Mouse (Mus musculus) bone marrow macrophage, adult 2 months (primary cell): ENCODE data around the gene 9130019O22Rik. TPM values are rescaled to one million over a fixed set of nuclear protein-coding genes. Genes with fewer than 3 reads are reported as not detected.
"Not testable (repeated sequence)": the region's sequence is repeated elsewhere in the genome, so short reads cannot be mapped to it uniquely, and the experiment has no call there.

Experiments
- H3K27ac ChIP-seq: 2 replicates; pipeline ENCODE4 v1.5.1; 2012; ENCODE audit warnings: low read depth, low read length; ENCODE audit not compliant: insufficient read depth
- H3K4me1 ChIP-seq: 2 replicates; pipeline ENCODE4 v1.6.1; 2012; ENCODE audit warnings: low read length; ENCODE audit not compliant: control insufficient read depth, insufficient read depth
- H3K4me3 ChIP-seq: 2 replicates; pipeline ENCODE4 v1.5.1; 2012; ENCODE audit warnings: mild to moderate bottlenecking, low read length, moderate library complexity; ENCODE audit not compliant: insufficient read depth
- CTCF ChIP-seq: IDR thresholded peaks from 2 replicates; pipeline ENCODE4 v1.5.1; 2012; ENCODE audit warnings: low read depth, mild to moderate bottlenecking, low read length, moderate library complexity
- POLR2A ChIP-seq: IDR thresholded peaks from 2 replicates; pipeline ENCODE4 v1.6.1; 2012; ENCODE audit warnings: mild to moderate bottlenecking, low read depth, low read length, borderline replicate concordance
- polyA plus RNA-seq: library from polyadenylated mRNA; stranded (reverse); fragments of >200 nt; gene quantifications from 2 replicates; pipeline ENCODE4 v1.2.4, GENCODE M21; 2012; ENCODE audit not compliant: missing spikeins, insufficient read depth, insufficient read length

9130019O22Rik gene
- polyA plus RNA-seq, 1 experiment = 2.9 TPM

- no peak overlapping the region for H3K4me3 ChIP-seq
- no peak overlapping the region for H3K27ac ChIP-seq
- TF ChIP-seq CTCF (no peak), POLR2A (no peak)
- H3K4me1 ChIP-seq = 0 out of 2 replicates have a peak, but pooled peaks cover 3% of the 10 kb centered on the region
Observed at GRCm38 (mm10) chr7:127402980-127403379, 16.0 kb upstream of the 9130019O22Rik start.

GRCm38 (mm10) chr7:127400355-127400754 is 13.4 kb upstream of the 9130019O22Rik start:
- Histone ChIP-seq H3K4me1 (no peaks in the 10 kb centered on the region), H3K4me3 (no peak overlapping the region), H3K27ac (no peak overlapping the region)
- TF ChIP-seq POLR2A (no peak), CTCF (no peak)

GRCm38 (mm10) chr7:127393944-127394333 is 7.0 kb upstream of the 9130019O22Rik start:
- Histone ChIP-seq H3K27ac (no peak overlapping the region), H3K4me3 (peak overlapping the region; percentile 60), H3K4me1 (peaks cover 11% of the 10 kb centered on the region)
- no peak for TF ChIP-seq POLR2A
- TF ChIP-seq CTCF = no peak

- Histone ChIP-seq H3K4me3 (peak within 1 kb of the TSS; percentile 97), H3K4me1 (peaks cover 11% of the 10 kb centered on the region), H3K27ac (peak within 1 kb of the TSS; percentile 53)
- TF ChIP-seq CTCF = no peak
- TF ChIP-seq POLR2A = no peak
Observed at GRCm38 (mm10) chr7:127393157-127393943, 6.4 kb upstream of the 9130019O22Rik start, which contains the start of gene E430018J23Rik. Gene E430018J23Rik, minus strand, starts transcription at chr7:127393629.

GRCm38 (mm10) chr7:127392251-127392824 is 5.4 kb upstream of the 9130019O22Rik start:
- peak overlapping the region; percentile 44 for H3K27ac ChIP-seq
- H3K4me1 ChIP-seq = peaks cover 11% of the 10 kb centered on the region
- H3K4me3 ChIP-seq = peak overlapping the region; percentile 97
- TF ChIP-seq CTCF (no peak), POLR2A (no peak)

GRCm38 (mm10) chr7:127391538-127391937 is 4.6 kb upstream of the 9130019O22Rik start:
- Histone ChIP-seq H3K4me3 (no peak overlapping the region), H3K4me1 (peaks cover 11% of the 10 kb centered on the region), H3K27ac (no peak overlapping the region)
- TF ChIP-seq CTCF (no peak), POLR2A (no peak)

GRCm38 (mm10) chr7:127390306-127390705 is 3.3 kb upstream of the 9130019O22Rik start:
- Histone ChIP-seq H3K4me1 (peaks cover 11% of the 10 kb centered on the region), H3K27ac (no peak overlapping the region), H3K4me3 (no peak overlapping the region)
- TF ChIP-seq CTCF (no peak), POLR2A (no peak)

- H3K27ac ChIP-seq, H3K4me1 ChIP-seq, H3K4me3 ChIP-seq: not testable (repeated sequence)
Observed at GRCm38 (mm10) chr7:127388201-127388600, 1.2 kb upstream of the 9130019O22Rik start.

GRCm38 (mm10) chr7:127385560-127385959 is 1.4 kb downstream of the 9130019O22Rik start:
- H3K4me3 ChIP-seq, H3K4me1 ChIP-seq, H3K27ac ChIP-seq: not testable (repeated sequence)

GRCm38 (mm10) chr7:127378310-127378921 is 8.6 kb downstream of the 9130019O22Rik start:
- no peak for TF ChIP-seq CTCF
- TF ChIP-seq POLR2A = no peak
- Histone ChIP-seq H3K4me1 (0 out of 2 replicates have a peak, but pooled peaks cover 3% of the 10 kb centered on the region), H3K4me3 (no peak overlapping the region), H3K27ac (no peak overlapping the region)

- not testable (repeated sequence) for H3K4me1 ChIP-seq
- peak within 1 kb of the TSS; percentile 67 for H3K27ac ChIP-seq
- peak within 1 kb of the TSS; percentile 86 for H3K4me3 ChIP-seq
Observed at GRCm38 (mm10) chr7:127375271-127376245, 11.4 kb downstream of the 9130019O22Rik start, which contains the start of gene Zfp747. Gene Zfp747, minus strand, starts transcription at chr7:127376050.

GRCm38 (mm10) chr7:127371870-127372269 is 15.1 kb downstream of the 9130019O22Rik start:
- not testable (repeated sequence) for H3K4me1 ChIP-seq, H3K4me3 ChIP-seq, H3K27ac ChIP-seq
